Mouse (Mus musculus) lung, adult 2 months (tissue): ENCODE results near the gene Ackr1.

Experiments
- CTCF ChIP-seq: fragments of 200-500 bp; IDR thresholded peaks from 2 replicates; pipeline ENCODE4 v1.5.1; 2011; ENCODE audit warnings: mild to moderate bottlenecking, low read length, control low read depth; ENCODE audit not compliant: insufficient read depth
- POLR2A ChIP-seq: fragments of 200-500 bp; IDR thresholded peaks from 2 replicates; pipeline ENCODE4 v1.6.1; 2011; ENCODE audit warnings: low read depth, mild to moderate bottlenecking, control low read depth, low read length, borderline replicate concordance; ENCODE audit errors: extremely low read depth

DNA sequence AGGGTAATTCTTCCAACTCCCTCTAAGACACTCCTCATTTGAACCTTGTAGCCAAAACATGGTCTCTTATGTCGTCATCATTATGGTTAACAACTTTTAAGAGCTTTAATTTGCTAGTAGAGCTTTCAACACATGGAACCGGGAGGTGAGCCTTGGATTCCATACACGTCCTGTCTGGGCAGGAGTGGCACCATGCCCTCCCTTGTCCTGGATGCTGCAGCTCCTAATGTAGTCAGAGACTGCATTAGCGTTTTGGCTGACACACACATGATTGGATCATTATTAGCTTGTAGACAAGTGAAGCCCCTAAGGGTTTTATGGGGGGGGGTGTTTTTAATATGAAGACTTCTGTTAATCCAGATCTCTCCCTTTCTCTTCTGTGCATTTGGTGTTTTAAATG lies 8.6 kb downstream of the Ackr1 start:
- TF ChIP-seq CTCF (no peak), POLR2A (no peak)
